Mouse (Mus musculus) T-helper 2 cell (primary cell): ENCODE measurements around the gene Tbck.

Experiments used
- in situ Hi-C: fragments of 300-600 bp; cut with MboI, MseI; formaldehyde crosslinking; loops from one replicate; pipeline ENCODE4 v1.15.1; 2025; ENCODE audit warnings: high pct_unique_total_duplicates

Gene Tbck

DNA sequence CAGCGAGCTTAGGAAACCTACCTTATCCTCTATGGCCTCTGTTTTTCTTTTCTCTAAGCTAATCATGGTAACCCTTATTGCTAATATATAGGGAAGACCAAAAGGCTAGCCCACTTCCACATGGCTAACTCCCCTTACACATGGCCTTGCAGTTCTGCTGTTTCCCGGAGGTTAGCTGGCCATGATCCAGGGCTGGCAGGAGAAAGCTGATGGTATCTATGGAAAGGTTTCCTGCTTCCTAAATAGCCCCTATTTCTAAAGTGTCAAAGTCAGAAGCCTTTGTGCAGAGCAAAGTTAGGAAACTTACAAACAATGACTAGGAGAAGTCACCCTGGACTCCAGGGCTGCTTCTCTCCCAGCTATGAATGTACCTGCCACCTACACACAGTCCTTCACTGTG lies 184.9 kb downstream of the Tbck start:
- in situ Hi-C loops: no loop called here

DNA sequence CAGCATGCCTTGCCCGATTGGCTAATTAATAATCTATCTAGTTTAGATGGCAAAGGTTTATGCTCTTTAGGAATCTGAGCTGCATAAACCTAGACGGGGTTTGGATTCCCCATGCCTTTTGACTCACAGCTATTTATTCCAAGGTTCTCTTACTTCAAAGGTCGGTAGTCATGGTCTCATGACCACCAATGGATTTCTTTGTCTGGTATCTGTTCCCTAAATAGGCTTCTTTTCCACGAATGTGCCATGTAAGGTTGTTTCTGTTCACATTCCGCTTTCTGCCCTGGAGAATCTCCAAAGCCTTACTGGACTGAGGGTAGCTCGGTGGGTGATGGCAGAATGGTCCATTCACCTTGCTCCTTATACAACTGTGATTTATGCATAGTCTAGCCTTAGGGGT lies 186.1 kb downstream of the Tbck start:
- in situ Hi-C loops: no loop called here

- in situ Hi-C loops: no loop called here
These were observed 187.5 kb downstream of the Tbck start for GRCm38 (mm10) chr3:132871318-132871904.

DNA sequence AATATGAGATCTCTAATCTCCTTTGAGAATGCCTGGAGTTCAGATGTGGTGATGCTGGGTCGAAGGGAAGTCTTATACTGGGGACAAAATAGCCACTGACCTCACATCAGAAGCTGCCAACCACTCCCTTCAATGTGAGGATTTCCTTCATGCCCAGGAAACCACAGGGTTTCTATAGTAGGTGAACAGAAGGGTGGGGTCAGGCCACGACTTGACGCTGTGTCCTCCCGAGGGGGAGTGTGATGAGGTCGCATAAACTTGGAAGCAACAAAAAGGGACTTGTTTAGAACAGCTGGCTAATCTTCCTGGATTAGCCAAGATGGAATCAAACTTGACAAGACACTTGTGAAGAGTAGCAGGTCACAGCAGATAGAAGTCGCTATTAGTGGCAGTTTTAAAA lies 189.3 kb downstream of the Tbck start:
- in situ Hi-C loops: no loop called here

DNA sequence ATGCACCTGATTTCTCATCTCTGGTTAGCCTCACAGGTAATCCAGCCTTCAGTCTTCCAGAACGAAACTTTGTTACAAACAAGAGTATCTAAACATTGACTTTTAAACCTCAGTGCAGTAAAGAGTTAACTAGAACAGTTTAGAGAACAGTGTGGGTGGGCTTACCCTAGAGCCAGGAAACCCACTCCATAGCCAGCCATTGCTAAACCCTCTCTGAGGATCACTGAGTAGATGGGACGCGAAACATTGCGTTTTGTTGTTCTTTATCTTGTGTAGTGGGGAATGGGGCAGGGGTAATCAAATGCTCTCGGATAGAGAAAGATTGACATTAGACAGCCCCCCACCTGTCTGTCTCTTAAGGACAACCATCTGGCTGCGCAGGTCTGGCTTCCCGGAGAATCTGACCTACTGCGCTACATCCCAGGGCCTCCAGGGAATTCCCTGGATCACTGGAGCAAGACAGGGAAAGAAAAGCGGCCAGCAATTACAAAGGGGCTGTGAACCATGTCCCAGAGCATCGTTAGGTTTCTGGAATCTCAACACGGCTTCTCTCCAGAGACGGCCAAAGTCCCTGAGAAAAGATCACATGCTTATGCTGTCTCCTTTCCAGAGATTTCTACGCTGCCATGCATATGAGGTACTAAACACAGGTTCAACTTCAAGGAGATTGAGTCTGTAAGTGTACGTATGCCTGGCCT lies 192.2 kb downstream of the Tbck start:
- in situ Hi-C loops: no loop called here

- in situ Hi-C loops: no loop called here
These were observed 193.2 kb downstream of the Tbck start for GRCm38 (mm10) chr3:132876933-132877676.

DNA sequence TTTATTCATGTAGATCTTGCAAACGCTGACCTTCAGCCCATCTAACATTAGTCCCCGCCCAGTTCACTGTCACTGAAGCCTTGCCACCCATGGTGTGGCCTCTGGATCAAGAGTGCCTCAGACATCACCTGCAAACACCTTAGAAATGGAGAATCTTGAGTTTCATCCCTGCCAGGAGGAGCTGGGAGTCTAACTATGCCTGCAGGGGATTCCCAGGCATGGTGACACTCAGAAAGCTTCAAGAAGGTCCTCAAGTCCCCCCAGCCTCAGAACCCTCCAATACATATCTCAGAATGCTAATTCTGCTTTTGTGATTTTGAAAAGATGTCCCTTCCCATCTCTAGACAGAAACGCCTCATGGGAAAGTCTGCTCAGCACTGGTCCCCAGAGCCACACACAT lies 196.4 kb downstream of the Tbck start:
- in situ Hi-C loops: no loop called here

GRCm38 (mm10) chr3:132880826-132881225 lies 196.9 kb downstream of the Tbck start:
- in situ Hi-C loops: no loop called here

- in situ Hi-C loops: no loop called here
These were observed 199.3 kb downstream of the Tbck start for GRCm38 (mm10) chr3:132883256-132883655.

DNA sequence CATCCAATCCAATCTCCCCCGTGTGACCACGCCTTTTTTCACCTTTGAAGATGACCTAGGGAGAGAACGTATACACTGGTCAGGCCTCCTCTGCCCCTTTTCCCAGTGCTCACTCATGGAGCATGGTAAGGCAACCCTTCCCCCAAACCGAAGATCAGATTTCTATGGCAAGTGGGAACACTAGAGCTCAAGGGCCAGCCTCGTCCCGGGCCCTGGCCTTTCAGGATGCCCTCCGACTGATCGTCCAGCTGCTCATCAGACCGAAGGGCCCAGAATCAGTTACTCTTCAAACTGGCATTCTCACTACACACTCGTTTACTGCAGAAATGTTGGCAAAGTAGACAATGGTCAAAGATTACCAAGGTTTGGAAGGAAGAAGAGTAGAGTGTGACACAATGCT lies 200.5 kb downstream of the Tbck start:
- in situ Hi-C loops: no loop called here

DNA sequence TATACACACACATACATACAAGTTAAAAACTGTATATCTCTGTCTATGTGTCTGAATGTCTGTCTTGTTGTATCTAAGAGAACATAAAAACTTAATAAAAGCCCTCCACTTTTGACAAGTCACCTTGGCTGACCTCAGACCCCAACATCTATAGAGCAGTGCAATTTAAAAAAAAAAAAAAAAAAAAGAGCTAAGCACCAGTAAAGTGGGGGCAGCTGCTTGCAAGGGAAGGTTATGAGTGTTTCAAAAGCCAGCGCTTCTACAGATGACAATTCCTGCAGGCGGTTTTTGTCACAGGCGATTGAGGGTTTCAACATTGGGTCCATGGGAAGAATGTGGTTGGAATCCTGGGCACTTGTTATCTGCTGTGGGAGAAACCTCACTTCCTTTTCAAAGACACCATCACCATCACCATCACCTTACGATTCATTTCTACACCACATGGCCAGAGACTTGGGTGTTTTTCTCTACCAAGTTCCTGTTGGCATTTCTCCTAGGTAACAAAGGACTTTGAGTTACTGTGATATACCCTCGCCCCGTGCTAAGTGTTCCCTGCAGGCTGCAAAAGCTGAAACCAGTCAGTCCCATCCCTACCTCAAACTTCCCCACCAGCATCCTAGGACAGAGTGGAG lies 202.6 kb downstream of the Tbck start:
- in situ Hi-C loops: no loop called here

GRCm38 (mm10) chr3:132887074-132887848 lies 203.3 kb downstream of the Tbck start:
- in situ Hi-C loops: no loop called here
